11 mouse cellular contexts compared by ENCODE assay signal in genomic region chr1:177531791-177532190, GRCm38 (mm10).
DNase-seq lines count a peak whose midpoint lies in the region; ATAC-seq and TF ChIP-seq lines count a peak whose summit lies in the region.
"Had no signal": no experiment of that assay in that cellular context is flagged by ENCODE, and none has a peak within 500 bp of the region (broad histone marks: within the 10 kb centered on the region; RNA-seq: fewer than 3 reads in every experiment).

No protein-coding gene starts in this region.

- no peak overlapping the region for H3K9ac ChIP-seq in lung, postnatal 0 days (replicated peaks; ENCODE audit: low read depth)
- H3K9ac ChIP-seq: embryonic facial prominence, embryonic 12.5 days; liver, embryonic 14.5 days had no signal

- H3K9me3 ChIP-seq in lung, postnatal 0 days (ENCODE audit: low read length): no peaks in the 10 kb centered on the region
- H3K9me3 ChIP-seq: embryonic facial prominence, embryonic 12.5 days had no signal

- 0 out of 2 replicates have a peak overlapping the region, but pooled peaks have one; percentile 0 for H3K27ac ChIP-seq in lung, postnatal 0 days (ENCODE audit: low read length)
- H3K27ac ChIP-seq: embryonic facial prominence, embryonic 12.5 days; liver, embryonic 14.5 days had no signal

- intact Hi-C loops in heart, postnatal 36 days (cut with DNase I): loop anchor here (1.0 to 5.0 kb wide), 2 partner anchors 89 to 106 kb away; partner anchors contain the start of gene Zbtb18

- DNase-seq in embryo, embryonic 10 days (ENCODE audit: low spot score): peak; percentile 25
- no peak for DNase-seq in embryo, embryonic 11 days
- DNase-seq in heart, postnatal 36 days: peak; percentile 18 to 23
- peak; percentile 64 for DNase-seq in lung, postnatal 0 days (ENCODE audit: low spot score)
- no peak for DNase-seq in neural tube, embryonic 10.5 days (ENCODE audit: extremely low spot score, low spot score)
- no peak for DNase-seq in left cerebral cortex, adult 8-10 months (ENCODE audit: low spot score in 2 of 2)
- no peak for DNase-seq in spleen, postnatal 14 days (ENCODE audit: low spot score in 2 of 2)
- DNase-seq: right cerebral cortex, postnatal 4 days had no signal

- no peak overlapping the region for H3K4me3 ChIP-seq in lung, postnatal 0 days (ENCODE audit: low read depth, low read length)
- H3K4me3 ChIP-seq: embryonic facial prominence, embryonic 12.5 days had no signal

- peak; percentile 36 for ATAC-seq in common myeloid progenitor, adult 5-6 weeks (replicated peaks; ENCODE audit: low read depth, poor library complexity, severe bottlenecking)
- ATAC-seq in lung, postnatal 0 days: peak; percentile 85

- WGBS in lung, postnatal 0 days: 22% methylated on average over 2 of the region's 2 CpGs

- H3K4me2 ChIP-seq in lung, postnatal 0 days (replicated peaks; ENCODE audit: low read depth, low read length): no peak overlapping the region
- H3K4me2 ChIP-seq: embryonic facial prominence, embryonic 12.5 days had no signal

- no peaks in the 10 kb centered on the region for H3K4me1 ChIP-seq in lung, postnatal 0 days (ENCODE audit: insufficient read depth, low read depth, low read length)
- H3K4me1 ChIP-seq: embryonic facial prominence, embryonic 12.5 days had no signal

- no peak for TF ChIP-seq CTCF in lung, postnatal 0 days (IDR thresholded peaks at IDR 0.05)

- no peaks in the 10 kb centered on the region for H3K36me3 ChIP-seq in lung, postnatal 0 days (ENCODE audit: insufficient read depth, low read length)
- H3K36me3 ChIP-seq: embryonic facial prominence, embryonic 12.5 days had no signal

- no peaks in the 10 kb centered on the region for H3K27me3 ChIP-seq in lung, postnatal 0 days (replicated peaks; ENCODE audit: insufficient read depth, low read length)
- H3K27me3 ChIP-seq: embryonic facial prominence, embryonic 12.5 days had no signal

- TF ChIP-seq EP300 in lung, postnatal 0 days (IDR thresholded peaks at IDR 0.05): peak; percentile 92

Comparison
In these comparisons a context has a peak if more than half of its experiments do, and no peak if none do; other contexts are left out.
1. DNase-seq: peak in embryo, embryonic 10 days (single experiment), heart, postnatal 36 days (2 of 2) and lung, postnatal 0 days (single experiment); none in embryo, embryonic 11 days (single experiment), neural tube, embryonic 10.5 days (single experiment), left cerebral cortex, adult 8-10 months (0 of 2) and spleen, postnatal 14 days (0 of 2).